Mouse (Mus musculus) embryonic fibroblast, embryonic 13.5 days (primary cell): ENCODE measurements around the gene Adgrg1.

ENCODE experiments used
- CTCF ChIP-seq: IDR thresholded peaks from 2 replicates; pipeline ENCODE4 v1.5.1; 2011; ENCODE audit warnings: mild to moderate bottlenecking, control low read depth, low read length, moderate library complexity, borderline replicate concordance; ENCODE audit not compliant: insufficient read depth
- POLR2A ChIP-seq: IDR thresholded peaks from 2 replicates; pipeline ENCODE4 v1.6.1; 2011; ENCODE audit warnings: low read depth, mild to moderate bottlenecking, control low read depth, low read length, moderate library complexity

GRCm38 (mm10) chr8:94987553-94987952 is 13.0 kb downstream of the Adgrg1 start:
- TF ChIP-seq CTCF (no peak), POLR2A (no peak)
